Mouse (Mus musculus) cerebellum, adult 2 months (tissue): ENCODE results near the gene Tenm3. TPM values are rescaled to one million over a fixed set of nuclear protein-coding genes. Genes with fewer than 3 reads are reported as not detected.
A peak's percentile ranks its signal among the peaks of the same experiment; 100 is the strongest.

ENCODE experiments used
- DNase-seq, 2 experiments: peaks; one replicate each; pipeline ENCODE4 v3.0.0; 2021
- H3K27ac ChIP-seq: fragments of 200-500 bp; 2 replicates; pipeline ENCODE4 v1.5.1; 2012; ENCODE audit warnings: low read length, control low read depth, inconsistent platforms; ENCODE audit not compliant: insufficient read depth
- H3K27me3 ChIP-seq: fragments of 200-500 bp; 2 replicates; pipeline ENCODE4 v1.6.1; 2012; ENCODE audit warnings: inconsistent platforms, mild to moderate bottlenecking, low read length, moderate library complexity; ENCODE audit not compliant: control insufficient read depth, insufficient read depth
- H3K4me1 ChIP-seq: fragments of 200-500 bp; 2 replicates; pipeline ENCODE4 v1.6.1; 2011; ENCODE audit warnings: low read length; ENCODE audit not compliant: control insufficient read depth, insufficient read depth
- H3K4me3 ChIP-seq: fragments of 200-500 bp; replicated peaks from 2 replicates; pipeline ENCODE3; 2011; ENCODE audit warnings: mild to moderate bottlenecking, low read depth, low read length, control low read depth; ENCODE audit not compliant: insufficient read depth
- CTCF ChIP-seq: fragments of 200-500 bp; IDR thresholded peaks from 2 replicates; pipeline ENCODE4 v1.5.1; 2011; ENCODE audit warnings: low read depth, mild to moderate bottlenecking, control low read depth, low read length, moderate library complexity, borderline replicate concordance; ENCODE audit not compliant: insufficient read depth
- POLR2A ChIP-seq: fragments of 200-500 bp; IDR thresholded peaks from 2 replicates; pipeline ENCODE4 v1.6.1; 2011; ENCODE audit warnings: low read length, control low read depth, borderline replicate concordance; ENCODE audit not compliant: insufficient read depth
- WGBS: fragments of 180-500 bp; shearing (Covaris S2); methylation state at CpG from one replicate; pipeline ENCODE4 v1.1.7; 2018; 5-methylcytosine and 5-hydroxymethylcytosine counted together
- polyA plus RNA-seq: library from polyadenylated mRNA; depleted of rRNA; stranded (reverse); fragments of >200 nt; gene quantifications from 2 replicates; pipeline ENCODE4 v1.2.3, GENCODE M21; 2012

Gene Tenm3
- polyA plus RNA-seq, 1 experiment = 6.2 TPM

- WGBS = 23% methylated on average over 14 of the region's 14 CpGs
- no peaks in the 10 kb centered on the region for H3K4me1 ChIP-seq
- H3K4me3 ChIP-seq = peak overlapping the region; percentile 2
- H3K27ac ChIP-seq = no peak overlapping the region
- DNase-seq = peak in 1 of 2 experiments; percentile 23
- H3K27me3 ChIP-seq = no peaks in the 10 kb centered on the region
- TF ChIP-seq POLR2A (no peak), CTCF (no peak)
Observed at GRCm38 (mm10) chr8:48511137-48511536, 332.6 kb downstream of the Tenm3 start.

GRCm38 (mm10) chr8:48508641-48509599 lies 334.8 kb downstream of the Tenm3 start:
- Histone ChIP-seq H3K4me3 (peak overlapping the region; percentile 12), H3K4me1 (no peaks in the 10 kb centered on the region), H3K27me3 (no peaks in the 10 kb centered on the region), H3K27ac (no peak overlapping the region)
- DNase-seq = peak in 1 of 2 experiments; percentile 11
- TF ChIP-seq POLR2A (no peak), CTCF (no peak)
- WGBS = 26% methylated on average over 29 of the region's 29 CpGs

- Histone ChIP-seq H3K27ac (no peak overlapping the region), H3K27me3 (no peaks in the 10 kb centered on the region), H3K4me3 (no peak overlapping the region), H3K4me1 (no peaks in the 10 kb centered on the region)
- 93% methylated on average over 10 of the region's 10 CpGs for WGBS
- DNase-seq = no peak
- no peak for TF ChIP-seq CTCF
- TF ChIP-seq POLR2A = no peak
Observed at GRCm38 (mm10) chr8:48507719-48508501, 335.8 kb downstream of the Tenm3 start.

GRCm38 (mm10) chr8:48492491-48492890 lies 351.3 kb downstream of the Tenm3 start:
- no peak for DNase-seq
- H3K4me1 ChIP-seq = no peaks in the 10 kb centered on the region
- no peak for TF ChIP-seq POLR2A
- no peak for TF ChIP-seq CTCF
- no peaks in the 10 kb centered on the region for H3K27me3 ChIP-seq
- WGBS = 70% methylated on average over 5 of the region's 5 CpGs
- no peak overlapping the region for H3K4me3 ChIP-seq
- H3K27ac ChIP-seq = no peak overlapping the region

- no peak overlapping the region for H3K27ac ChIP-seq
- 75% methylated on average over 6 of the region's 6 CpGs for WGBS
- no peaks in the 10 kb centered on the region for H3K27me3 ChIP-seq
- no peaks in the 10 kb centered on the region for H3K4me1 ChIP-seq
- TF ChIP-seq CTCF (no peak), POLR2A (no peak)
- DNase-seq = no peak
- H3K4me3 ChIP-seq = no peak overlapping the region
Observed at GRCm38 (mm10) chr8:48490635-48491165, 353.1 kb downstream of the Tenm3 start.

GRCm38 (mm10) chr8:48489936-48490634 lies 353.7 kb downstream of the Tenm3 start:
- 81% methylated on average over 18 of the region's 18 CpGs for WGBS
- no peak overlapping the region for H3K27ac ChIP-seq
- TF ChIP-seq CTCF = no peak
- TF ChIP-seq POLR2A = no peak
- no peaks in the 10 kb centered on the region for H3K27me3 ChIP-seq
- H3K4me3 ChIP-seq = no peak overlapping the region
- no peak for DNase-seq
- no peaks in the 10 kb centered on the region for H3K4me1 ChIP-seq

GRCm38 (mm10) chr8:48489417-48489816 lies 354.3 kb downstream of the Tenm3 start:
- no peak for TF ChIP-seq POLR2A
- no peak for TF ChIP-seq CTCF
- H3K4me3 ChIP-seq = no peak overlapping the region
- no peak overlapping the region for H3K27ac ChIP-seq
- DNase-seq = no peak
- 83% methylated on average over 4 of the region's 4 CpGs for WGBS
- no peaks in the 10 kb centered on the region for H3K27me3 ChIP-seq
- H3K4me1 ChIP-seq = no peaks in the 10 kb centered on the region
